Mouse (Mus musculus): Measurements from ENCODE around the gene Atg9b. TPM values are rescaled to one million over a fixed set of nuclear protein-coding genes. Genes with fewer than 3 reads are reported as not detected.
A peak's percentile ranks its signal among the peaks of the same experiment; 100 is the strongest.

Gene Atg9b
- polyA plus RNA-seq, 1 experiment from 2014 or later = 1.7 TPM

GRCm38 (mm10) chr5:24335888-24336511 is 55.9 kb downstream of the Atg9b start:
- peak; percentile 80 for ATAC-seq (ENCODE audit: low FRiP score, low TSS enrichment)
- H3K4me1 ChIP-seq (ENCODE audit: insufficient read depth, low read length) = peaks cover 18% of the 10 kb centered on the region
- H3K9me3 ChIP-seq (ENCODE audit: low read length) = no peaks in the 10 kb centered on the region
- no peaks in the 10 kb centered on the region for H3K27me3 ChIP-seq (ENCODE audit: insufficient read depth, low read length)
- 20% methylated on average over 3 of the region's 3 CpGs for WGBS
- H3K9ac ChIP-seq (replicated peaks; ENCODE audit: low read length) = no peak overlapping the region
- no peak overlapping the region for H3K4me2 ChIP-seq (replicated peaks; ENCODE audit: low read depth, low read length)
- H3K4me3 ChIP-seq (ENCODE audit: low read length) = no peak overlapping the region
- no peaks in the 10 kb centered on the region for H3K36me3 ChIP-seq (ENCODE audit: insufficient read depth, low read length)
- peak overlapping the region; percentile 31 for H3K27ac ChIP-seq (ENCODE audit: low read length)

- H3K4me2 ChIP-seq (replicated peaks; ENCODE audit: low read depth, low read length) = no peak overlapping the region
- no peaks in the 10 kb centered on the region for H3K9me3 ChIP-seq (ENCODE audit: low read length)
- no peaks in the 10 kb centered on the region for H3K27me3 ChIP-seq (ENCODE audit: insufficient read depth, low read length)
- H3K36me3 ChIP-seq (ENCODE audit: insufficient read depth, low read length) = no peaks in the 10 kb centered on the region
- peak overlapping the region; percentile 18; the same call in 1 of the 2 replicates for H3K9ac ChIP-seq (replicated peaks; ENCODE audit: low read length)
- H3K4me3 ChIP-seq (ENCODE audit: low read length) = no peak overlapping the region
- H3K4me1 ChIP-seq (ENCODE audit: insufficient read depth, low read length) = peaks cover 20% of the 10 kb centered on the region
- ATAC-seq (ENCODE audit: low FRiP score, low TSS enrichment) = no peak; the same call in 1 of the 2 replicates
- H3K27ac ChIP-seq (ENCODE audit: low read length) = 0 out of 2 replicates have a peak overlapping the region, but pooled peaks have one; percentile 47
- 11% methylated on average over 3 of the region's 3 CpGs for WGBS
Observed at GRCm38 (mm10) chr5:24334749-24335148, 57.2 kb downstream of the Atg9b start.

Other genes starting within 250 kb of the Atg9b start
- 12.3 and 15.8 TPM in 2 replicates for gene Nupl2, start 227.2 kb downstream of the Atg9b start, polyA plus RNA-seq (2015; fragmentation: Nextera tagmentation; extraction: Ambion mirVana)
- 5.9 and 6.5 TPM in 2 replicates for gene Kcnh2, start 40.5 kb downstream of the Atg9b start, polyA plus RNA-seq (2015; fragmentation: Nextera tagmentation; extraction: Ambion mirVana)
- gene Nos3, start 27.3 kb downstream of the Atg9b start, polyA plus RNA-seq (2015; fragmentation: Nextera tagmentation; extraction: Ambion mirVana) = 19.7 and 20.3 TPM in 2 replicates
- gene Abcb8, start 1.5 kb upstream of the Atg9b start, polyA plus RNA-seq (2015; fragmentation: Nextera tagmentation; extraction: Ambion mirVana) = 76.1 and 80.3 TPM in 2 replicates
- gene Asic3, start 21.2 kb upstream of the Atg9b start, polyA plus RNA-seq (2015; fragmentation: Nextera tagmentation; extraction: Ambion mirVana) = 0.40 and 0.55 TPM in 2 replicates
- 51.1 and 51.5 TPM in 2 replicates for gene Cdk5, start 31.4 kb upstream of the Atg9b start, polyA plus RNA-seq (2015; fragmentation: Nextera tagmentation; extraction: Ambion mirVana)
- 52.5 and 53.8 TPM in 2 replicates for gene Slc4a2, start 31.7 kb upstream of the Atg9b start, polyA plus RNA-seq (2015; fragmentation: Nextera tagmentation; extraction: Ambion mirVana)
- gene Fastk, start 53.1 kb upstream of the Atg9b start, polyA plus RNA-seq (2015; fragmentation: Nextera tagmentation; extraction: Ambion mirVana) = 143 and 147 TPM in 2 replicates
- 29.4 and 32.8 TPM in 2 replicates for gene Tmub1, start 55.7 kb upstream of the Atg9b start, polyA plus RNA-seq (2015; fragmentation: Nextera tagmentation; extraction: Ambion mirVana)
- 15.0 and 21.0 TPM in 2 replicates for gene Agap3, start 60.0 kb upstream of the Atg9b start, polyA plus RNA-seq (2015; fragmentation: Nextera tagmentation; extraction: Ambion mirVana)
- gene Gbx1, start 135.1 kb upstream of the Atg9b start, polyA plus RNA-seq (2015; fragmentation: Nextera tagmentation; extraction: Ambion mirVana) = 0.08 TPM in 1 of 2 replicates, not detected in the other
- 0.42 and 0.71 TPM in 2 replicates for gene Asb10, start 148.8 kb upstream of the Atg9b start, polyA plus RNA-seq (2015; fragmentation: Nextera tagmentation; extraction: Ambion mirVana)
- gene 4931409K22Rik, start 164.7 kb upstream of the Atg9b start, polyA plus RNA-seq (2015; fragmentation: Nextera tagmentation; extraction: Ambion mirVana) = 0.16 and 0.41 TPM in 2 replicates
- gene Abcf2, start 185.3 kb upstream of the Atg9b start, polyA plus RNA-seq (2015; fragmentation: Nextera tagmentation; extraction: Ambion mirVana) = 118 TPM in 2 replicates
- gene Chpf2, start 194.6 kb upstream of the Atg9b start, polyA plus RNA-seq (2015; fragmentation: Nextera tagmentation; extraction: Ambion mirVana) = 27.1 and 28.3 TPM in 2 replicates
- gene Smarcd3, start 232.3 kb upstream of the Atg9b start, polyA plus RNA-seq (2015; fragmentation: Nextera tagmentation; extraction: Ambion mirVana) = 24.5 and 25.0 TPM in 2 replicates